Mouse (Mus musculus) heart, adult 18-20 months (tissue): Measurements from ENCODE around the gene Rab6b. TPM values are rescaled to one million over a fixed set of nuclear protein-coding genes. Genes with fewer than 3 reads are reported as not detected.
A peak's percentile ranks its signal among the peaks of the same experiment; 100 is the strongest.

Experiments used
- DNase-seq, 2 experiments: peaks; one replicate each; pipeline ENCODE4 v3.0.0; 2021 to 2022; ENCODE audit warnings: mixed read lengths in 1 of 2
- long read RNA-seq, 2 experiments: library from polyadenylated mRNA; stranded (forward); transcript quantifications; one replicate each; pipeline ENCODE4 v2.0.0; 2021
- total RNA-seq, 2 experiments: library from RNA; stranded (reverse); gene quantifications; 2 replicates each; pipeline ENCODE4 v1.2.3; 2021

The Rab6b gene
- total RNA-seq, result 1 to 10 TPM; 1.2 to 1.8 TPM
- long read RNA-seq, experiment 1, partial matches to known transcripts, result 0 of 3 reads
- long read RNA-seq, experiment 1, other reads (novel, unspliced or antisense), result 3 of 3 reads
- long read RNA-seq, experiment 2, result 0 reads

DNA sequence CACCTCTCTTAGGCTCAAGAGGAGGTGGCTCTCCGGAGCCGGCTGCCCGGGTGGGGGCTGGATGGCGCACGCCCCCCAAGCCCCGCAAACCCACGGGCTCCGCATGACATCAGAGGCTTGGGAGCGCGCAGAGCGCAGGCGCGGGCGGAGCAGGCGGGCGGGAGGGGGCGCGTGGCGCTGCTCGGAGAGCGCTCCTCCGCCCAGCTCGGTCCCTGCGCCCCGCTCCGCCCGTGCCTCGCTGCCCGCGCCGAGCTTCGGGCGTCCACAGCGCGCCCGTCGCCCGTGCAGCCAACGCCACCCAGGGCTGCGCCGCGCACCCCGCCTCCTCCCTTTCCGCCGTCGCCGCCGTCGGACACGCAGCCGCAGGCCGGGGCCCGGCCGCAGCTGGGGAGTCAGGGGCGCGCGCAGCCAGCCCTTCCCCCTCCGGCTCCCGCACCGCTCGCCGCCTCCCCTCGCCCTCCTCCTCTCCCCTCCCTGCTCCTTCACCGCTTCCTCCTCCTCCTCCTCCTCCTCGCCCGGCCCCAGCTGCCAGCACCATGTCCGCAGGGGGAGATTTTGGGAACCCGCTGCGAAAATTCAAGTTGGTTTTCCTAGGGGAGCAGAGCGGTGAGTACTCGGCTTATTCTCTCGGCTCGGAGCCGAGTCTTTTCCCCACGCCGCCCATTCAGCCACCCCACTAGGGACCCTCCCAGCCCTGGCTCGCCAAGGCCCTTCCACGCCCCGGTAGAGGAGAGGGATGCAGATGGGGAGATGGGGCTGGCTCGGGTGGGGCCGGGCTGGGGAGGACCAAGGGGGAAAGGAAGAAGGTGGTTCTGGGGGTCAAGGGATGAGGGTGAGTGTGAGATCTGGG is at the start of gene Rab6b:
Gene Rab6b, plus strand, starts transcription at position 167 of the 850 bp plus-strand sequence.
- peak; percentile 31 to 40 for DNase-seq

DNA sequence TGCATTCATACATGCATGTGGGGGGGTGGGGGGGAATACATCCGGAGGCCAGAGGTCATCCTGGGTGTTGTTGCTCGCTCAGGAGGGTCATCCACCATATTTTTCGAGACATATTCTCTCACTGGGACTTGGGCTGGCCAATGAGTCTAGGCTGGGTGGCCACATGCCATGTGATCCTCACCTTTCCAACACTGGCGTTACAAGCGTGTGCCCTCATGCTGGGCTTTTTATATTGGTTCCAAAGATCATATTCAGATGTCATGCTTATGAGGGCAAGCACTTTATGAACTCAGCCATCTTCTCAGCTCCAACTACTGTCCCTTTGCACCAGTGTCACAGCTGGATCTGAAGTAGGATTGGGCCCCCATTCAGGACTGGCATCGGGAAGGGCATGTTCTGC is 48.0 kb upstream of the Rab6b start:
- DNase-seq, result no peak

DNA sequence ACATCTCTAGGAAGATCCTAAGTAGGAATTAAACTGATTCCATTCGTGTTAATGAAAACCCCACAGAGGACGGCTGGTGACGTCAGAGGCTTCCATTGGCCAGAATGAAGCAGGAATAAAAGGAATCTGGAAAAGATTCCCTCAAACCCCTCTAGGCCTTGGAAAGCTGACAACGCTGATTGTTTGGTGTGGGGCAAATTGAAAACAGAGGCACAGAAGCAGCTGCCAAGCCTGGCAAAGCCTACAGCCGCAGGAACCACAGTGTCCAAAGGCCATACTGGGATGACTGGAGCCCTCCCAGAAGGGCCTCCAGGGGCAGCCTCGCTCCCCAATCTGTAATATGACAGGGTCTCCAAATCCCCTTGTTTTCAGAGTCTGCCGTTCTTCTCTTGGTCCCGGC is 44.7 kb upstream of the Rab6b start:
- DNase-seq, result no peak

DNA sequence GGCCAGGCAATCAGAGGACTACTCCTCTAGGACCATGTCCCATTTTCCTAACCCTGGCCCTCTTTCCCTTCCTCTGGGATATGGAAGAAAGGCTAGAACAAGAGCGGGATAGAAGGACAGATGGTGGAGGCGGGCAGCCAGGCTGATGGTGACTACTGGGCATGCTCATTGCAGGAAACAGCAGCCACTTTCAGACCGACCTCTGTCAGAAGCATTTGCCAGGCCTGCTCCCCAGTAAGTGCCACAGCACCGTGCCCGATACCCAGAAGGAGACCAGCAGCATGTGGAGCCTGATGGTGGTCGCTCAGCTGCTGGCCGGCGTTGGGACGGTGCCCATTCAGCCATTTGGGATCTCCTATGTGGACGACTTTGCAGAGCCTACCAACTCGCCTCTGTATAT is 43.9 kb upstream of the Rab6b start:
- DNase-seq, result no peak

DNA sequence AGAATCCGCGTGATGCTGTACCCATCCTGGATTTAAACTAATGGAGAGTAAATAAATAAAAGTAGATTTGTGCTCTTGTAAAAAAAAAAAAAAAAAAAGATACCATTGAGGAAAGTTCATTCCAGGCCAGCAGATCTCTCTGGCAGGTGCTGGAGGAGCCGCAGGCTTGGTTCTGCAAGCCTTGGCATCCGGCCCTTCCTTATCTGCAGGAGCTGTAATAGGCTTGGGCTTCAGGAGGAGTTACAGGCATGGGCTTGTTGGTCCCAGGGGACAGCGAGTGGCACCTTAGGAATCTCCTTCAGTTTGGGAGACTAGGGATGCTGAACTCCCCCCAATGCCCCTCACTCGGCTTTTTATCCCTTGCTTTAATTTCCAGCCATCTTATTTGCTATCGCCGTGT is 42.8 kb upstream of the Rab6b start:
- DNase-seq, result peak; percentile 33 to 42

DNA sequence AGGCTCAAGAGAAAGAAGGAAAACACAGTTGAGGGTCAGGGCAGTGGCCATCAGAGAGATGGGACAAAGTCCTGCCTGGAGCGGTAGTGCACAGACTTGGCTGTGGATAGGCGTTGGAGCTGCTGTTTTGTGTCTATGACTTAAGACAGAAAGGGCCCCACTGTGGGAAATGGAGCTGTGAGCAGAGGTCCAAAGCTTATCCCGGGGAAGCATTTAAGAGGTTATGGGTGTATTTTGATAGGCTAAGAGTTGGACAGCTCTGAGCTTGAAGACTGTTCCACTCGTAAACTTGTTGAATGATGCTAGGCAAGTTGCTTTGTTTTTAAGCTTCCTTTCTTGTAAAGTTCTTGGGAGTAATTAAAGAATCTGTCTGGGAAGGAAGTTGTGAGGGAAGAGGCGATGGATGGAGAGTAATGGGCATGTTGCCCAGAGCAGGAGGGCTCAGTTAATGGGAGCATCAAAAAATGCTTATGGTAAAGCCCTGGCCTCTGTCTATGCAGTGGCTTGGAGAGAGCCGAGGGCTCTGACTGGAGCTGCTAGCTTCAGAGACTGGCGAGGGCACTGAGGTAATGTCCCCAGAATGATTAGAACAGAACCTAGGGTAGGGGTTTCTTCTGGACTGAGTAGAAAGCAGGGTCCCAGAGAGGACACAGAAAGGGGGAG is 39.9 kb upstream of the Rab6b start:
- DNase-seq, result no peak

DNA sequence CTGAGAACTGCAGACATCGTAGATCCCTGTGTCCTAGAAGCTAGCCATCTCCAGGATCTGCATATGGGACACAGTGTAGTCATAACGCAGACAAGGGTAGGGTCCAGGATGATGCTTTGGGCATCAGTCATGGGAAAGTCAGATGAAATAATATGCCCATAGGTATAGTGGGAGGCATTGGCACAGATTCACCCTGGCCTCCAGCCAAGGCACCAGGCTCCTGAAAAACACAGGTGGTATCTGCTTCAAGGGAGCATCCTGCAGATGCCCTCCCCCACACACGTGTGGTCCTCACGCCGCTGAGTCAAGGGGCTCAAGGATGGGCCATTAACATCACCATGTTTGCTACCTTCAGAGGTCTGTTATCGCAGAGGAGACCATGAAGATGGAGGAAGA is 39.4 kb upstream of the Rab6b start:
- no peak for DNase-seq

DNA sequence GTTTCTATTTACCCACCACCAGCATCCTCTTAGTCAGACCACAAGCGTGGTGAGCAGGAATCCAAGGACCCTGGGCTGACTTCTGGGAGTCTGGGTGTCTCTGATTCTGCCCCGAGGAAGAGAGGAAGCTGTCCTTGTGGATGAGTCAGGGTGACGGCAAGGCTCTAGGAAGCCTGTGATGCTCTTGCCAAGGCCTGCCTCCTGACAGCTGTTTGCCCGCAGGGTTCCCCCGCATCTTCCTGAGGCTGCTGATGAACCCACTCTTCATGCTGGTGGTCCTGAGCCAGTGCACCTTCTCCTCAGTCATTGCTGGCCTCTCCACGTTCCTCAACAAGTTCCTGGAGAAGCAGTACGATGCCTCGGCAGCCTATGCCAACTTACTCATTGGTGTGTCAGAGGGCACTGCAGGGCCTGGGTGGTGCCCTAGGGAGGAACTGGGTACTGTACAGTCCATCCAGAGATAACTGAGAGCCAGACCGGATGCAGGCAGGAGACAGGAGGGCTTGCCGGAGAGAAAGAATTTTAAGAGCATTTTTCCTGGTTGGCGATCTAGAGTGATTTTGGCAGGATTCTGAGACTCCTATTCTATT is 38.6 kb upstream of the Rab6b start:
- DNase-seq, result no peak

DNA sequence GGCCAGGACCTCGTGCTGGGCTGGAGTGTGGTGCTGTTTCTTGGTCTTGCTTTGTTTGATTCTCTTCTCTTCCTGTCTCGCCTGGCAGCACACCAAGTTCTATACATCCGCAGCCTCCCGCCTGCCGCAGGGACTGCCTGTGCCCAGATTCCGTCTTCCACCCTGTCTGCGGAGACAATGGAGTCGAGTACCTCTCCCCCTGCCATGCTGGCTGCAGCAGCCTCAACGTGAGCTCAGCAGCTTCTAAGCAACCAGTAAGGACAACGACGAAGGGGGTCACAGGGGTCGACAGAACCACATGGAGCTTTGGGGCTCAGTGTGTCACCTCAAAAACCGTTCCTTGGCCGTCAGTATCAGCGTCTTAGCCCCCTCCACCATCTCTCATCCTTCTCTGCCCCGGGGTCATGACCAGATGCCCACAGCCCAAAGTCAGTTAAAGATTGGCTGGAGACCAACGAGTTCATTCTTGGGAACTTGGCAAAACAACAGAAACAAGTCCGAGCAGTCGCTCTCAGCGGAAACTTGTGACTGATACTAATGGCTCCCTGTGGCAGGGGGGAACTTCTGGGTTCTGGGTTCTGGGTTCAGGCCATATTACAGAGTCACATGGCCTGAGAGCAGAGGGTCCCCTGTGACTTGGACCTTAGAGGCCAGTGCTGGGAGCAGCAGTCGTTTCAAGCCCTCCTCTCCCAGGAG is 34.6 kb upstream of the Rab6b start:
- peak; percentile 36 to 60 for DNase-seq

DNA sequence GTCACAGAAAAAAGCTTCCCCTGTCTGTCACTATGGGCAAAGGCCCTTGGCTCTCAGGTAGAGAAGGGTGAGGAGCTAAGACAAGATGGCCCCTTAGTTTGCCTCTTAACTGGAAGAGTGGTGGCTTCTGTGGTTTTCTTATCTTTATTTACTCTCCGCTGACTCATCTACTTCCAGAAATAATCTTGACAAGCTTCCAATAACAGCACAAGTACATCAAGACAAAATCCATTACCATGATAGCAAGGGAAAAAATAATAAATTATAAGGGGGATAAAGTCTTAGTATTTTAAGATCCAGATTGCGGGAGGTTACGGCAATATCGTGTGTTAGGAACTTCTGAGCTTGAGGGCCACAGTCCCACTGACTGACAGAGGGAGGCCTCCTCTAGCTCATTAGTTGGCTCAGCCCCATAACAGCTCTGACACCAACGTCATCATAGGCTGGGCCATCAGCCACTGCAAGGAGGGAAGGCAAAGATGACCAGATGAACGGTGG is 33.3 kb upstream of the Rab6b start:
- peak in 1 of 2 experiments; percentile 33 for DNase-seq

DNA sequence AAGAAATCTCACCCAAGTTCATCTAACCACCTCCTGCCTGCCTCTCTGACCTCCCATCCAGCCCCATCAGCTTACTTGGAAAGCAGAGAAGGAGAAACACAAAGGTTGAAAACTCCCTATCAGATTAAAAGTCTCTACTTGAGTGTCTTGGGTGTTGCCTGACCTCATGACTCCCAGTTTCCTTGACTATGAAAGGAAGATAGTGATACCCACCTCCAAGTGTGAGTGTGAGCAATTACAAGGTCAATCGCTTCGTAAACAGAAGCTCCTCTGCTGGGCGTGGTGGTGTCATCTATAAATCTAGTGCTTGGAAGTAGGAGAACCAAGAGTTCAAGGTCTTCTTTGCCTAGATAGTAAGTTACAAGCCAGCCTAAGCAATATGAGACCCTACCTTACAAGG is 31.4 kb upstream of the Rab6b start:
- no peak for DNase-seq

DNA sequence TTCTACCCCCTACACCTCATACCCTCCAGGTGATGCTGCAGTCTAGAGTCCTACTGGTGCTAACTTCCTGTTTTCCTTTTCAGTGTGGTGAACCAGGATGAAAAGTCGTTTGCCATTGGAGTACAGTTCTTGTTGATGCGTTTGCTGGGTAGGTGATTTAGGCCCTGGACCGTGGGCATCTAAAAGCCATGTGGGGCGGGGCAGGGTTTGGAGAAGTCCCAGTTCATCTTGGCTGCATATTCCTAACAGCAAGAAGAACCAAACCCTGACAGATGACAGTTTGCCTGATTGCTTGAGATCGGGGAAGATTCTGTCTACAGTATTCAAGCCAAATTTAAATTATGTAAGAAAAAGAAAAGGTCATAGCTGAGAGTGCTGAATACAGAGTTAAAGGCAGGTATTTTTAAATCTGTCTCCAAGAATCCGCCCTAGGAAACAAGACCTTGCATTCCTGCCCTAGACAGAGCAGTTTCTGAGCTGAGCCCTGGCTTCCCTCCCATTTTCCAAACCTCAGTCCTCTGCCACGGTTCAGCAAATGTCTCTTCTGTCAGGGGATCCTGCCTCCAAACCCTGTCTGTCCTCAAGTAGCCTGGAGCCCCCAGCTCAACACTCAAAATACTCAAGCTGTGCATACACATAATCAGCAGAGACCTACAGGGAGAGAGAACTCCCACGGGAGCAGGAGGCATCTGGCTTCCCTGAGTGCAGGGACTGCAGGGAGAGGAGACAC is 29.2 kb upstream of the Rab6b start:
- DNase-seq, result no peak

DNA sequence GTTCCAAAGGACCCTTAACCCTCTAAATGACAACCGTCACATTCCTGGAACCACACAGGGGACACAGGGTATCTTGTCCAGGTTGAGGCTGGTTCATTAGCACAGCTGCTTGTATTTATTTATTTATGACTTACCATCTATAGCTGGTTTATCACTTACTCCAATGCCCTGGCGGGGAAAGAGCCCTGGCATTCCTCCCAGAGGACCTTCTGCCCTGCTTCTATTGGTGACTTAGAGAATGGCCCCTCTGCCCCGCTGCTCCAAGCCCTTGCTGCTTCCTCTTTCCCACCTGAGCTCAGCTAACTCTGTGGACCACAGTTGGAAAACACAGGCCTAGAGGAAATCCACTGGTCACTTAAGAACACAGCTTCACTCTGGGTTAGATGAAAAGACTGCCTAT is 28.2 kb upstream of the Rab6b start:
- no peak for DNase-seq

DNA sequence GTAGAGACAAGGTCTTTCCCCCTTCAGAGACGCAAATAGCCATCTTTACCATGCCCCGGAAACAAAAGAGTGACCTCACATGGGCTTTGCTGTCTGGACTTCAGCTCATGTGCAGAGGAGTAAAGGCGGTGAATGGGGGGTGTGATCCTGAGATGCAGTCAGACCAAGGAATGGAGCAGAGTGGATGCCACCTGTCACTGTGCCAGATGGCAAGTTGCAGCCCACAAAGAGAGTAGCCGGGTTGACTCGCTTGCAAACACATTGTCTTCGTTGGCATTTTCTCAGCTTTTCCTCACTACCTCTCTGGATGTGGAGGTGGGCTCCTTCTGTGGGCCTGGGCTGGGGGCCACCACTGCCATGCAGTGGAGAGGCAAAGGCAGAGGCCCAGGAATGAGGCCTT is 24.9 kb upstream of the Rab6b start:
- no peak for DNase-seq

DNA sequence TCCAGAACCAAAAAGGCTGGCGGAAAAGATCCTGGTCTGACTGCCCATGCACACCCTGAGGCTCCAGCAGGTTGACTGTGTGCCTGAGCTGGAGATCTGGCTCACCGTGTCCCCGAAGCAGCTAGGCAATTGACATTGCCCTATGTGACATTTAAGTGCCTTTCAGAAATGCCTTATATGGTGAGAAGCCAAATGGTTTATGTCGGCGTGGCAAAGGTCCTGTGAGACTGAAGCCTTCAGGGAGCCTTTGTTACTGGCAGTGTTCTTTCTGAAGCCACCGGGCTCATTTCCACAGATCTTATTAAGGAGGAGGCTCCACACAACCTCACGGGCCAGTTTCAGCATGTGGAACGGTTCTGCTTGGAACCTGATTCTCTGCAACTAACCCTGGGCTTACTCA is 24.3 kb upstream of the Rab6b start:
- no peak for DNase-seq

DNA sequence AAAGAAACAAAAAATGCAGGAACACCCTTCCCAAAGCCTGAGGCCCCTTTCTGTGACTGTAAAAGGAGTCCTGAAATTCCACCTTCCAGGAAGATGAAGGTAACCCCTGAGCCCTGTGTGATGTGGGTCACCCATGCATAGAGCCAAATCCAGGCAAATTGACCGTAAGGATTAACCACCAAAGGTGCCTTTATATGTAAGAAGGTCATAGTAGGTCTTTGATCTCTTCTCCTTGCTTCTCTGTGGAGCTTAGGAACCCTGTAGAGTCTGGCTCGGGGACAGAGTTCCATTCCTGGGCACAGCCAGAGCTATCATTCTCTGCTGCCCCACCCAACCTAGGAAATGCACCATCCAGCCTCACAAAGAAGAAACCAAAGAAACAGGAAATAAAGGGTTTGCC is 22.9 kb upstream of the Rab6b start:
- DNase-seq, result no peak

DNA sequence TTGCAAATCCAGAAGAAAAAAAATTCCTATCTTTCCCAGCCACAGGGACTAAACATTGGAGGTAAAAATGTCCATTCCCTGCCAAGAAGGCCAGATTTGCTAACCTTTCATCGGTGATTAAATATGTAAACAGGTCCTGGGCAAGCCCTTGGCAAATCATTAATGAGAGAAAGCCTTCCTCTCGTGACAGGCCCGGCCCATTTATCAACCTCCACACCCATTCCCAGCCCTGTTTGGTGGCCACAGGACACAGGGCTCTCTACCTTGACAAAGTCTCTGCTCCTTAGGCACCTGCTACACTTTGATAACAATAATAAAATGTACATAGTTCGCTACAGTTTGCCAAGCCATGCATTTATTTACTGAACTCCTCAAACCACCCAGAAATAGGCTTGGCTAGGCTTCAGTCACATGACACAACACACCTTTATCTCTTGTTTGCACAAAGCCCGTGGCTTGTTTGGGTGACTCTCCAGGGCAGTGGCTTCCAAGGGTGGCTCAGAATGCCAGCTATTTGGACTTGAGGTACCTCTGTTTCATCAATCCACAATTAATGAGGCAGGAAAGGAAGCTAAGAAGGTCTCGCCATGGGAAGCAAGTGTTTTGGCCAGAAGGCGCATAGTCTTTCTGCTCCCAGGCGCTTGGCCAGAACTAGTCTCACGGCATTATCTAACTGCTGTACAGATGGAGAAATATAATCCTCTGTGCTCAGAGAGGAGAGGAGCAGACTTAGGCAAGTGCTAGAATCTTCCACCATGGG is 21.3 kb upstream of the Rab6b start:
- DNase-seq, result peak; percentile 46 to 47

DNA sequence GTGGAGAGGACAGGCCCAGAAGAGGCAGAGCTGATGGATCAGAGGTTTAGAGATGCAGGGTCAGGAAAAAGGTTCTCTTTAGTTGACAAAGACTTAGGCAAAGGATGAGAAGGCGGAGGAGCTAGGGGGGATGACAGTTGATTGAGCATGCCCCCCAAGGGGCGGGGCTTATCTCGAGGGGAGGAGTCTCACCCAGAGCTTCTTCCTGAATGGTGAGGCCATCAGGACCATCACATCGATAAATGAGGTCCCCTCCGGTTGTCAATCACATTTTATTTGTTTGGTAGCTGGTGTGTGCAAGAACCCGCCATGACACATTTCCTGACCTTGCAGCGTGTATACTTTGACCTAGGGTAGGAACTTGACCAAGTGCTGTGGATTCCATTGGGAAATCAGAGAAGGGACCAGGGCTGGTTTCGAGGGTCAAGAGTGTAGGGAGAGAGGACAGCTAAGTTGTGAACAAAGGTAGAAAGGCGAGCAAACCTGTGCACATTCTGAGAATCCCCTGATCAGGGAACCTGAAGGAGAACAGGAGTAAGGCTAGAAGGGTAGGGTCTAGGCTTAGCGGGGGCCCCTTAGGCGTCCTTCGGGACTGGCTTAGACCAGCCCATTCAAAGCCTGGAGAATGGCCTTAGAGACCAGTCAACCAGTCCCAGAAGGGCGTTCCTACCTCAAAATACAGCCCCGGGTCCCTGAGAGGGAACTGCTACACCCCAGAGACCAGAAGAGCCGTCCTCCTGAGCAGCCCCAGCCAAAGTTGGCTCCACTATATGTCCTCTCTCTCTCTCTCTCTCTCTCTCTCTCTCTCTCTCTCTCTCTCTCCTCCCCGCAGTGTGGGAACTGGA is 20.3 kb upstream of the Rab6b start:
- DNase-seq, result no peak

DNA sequence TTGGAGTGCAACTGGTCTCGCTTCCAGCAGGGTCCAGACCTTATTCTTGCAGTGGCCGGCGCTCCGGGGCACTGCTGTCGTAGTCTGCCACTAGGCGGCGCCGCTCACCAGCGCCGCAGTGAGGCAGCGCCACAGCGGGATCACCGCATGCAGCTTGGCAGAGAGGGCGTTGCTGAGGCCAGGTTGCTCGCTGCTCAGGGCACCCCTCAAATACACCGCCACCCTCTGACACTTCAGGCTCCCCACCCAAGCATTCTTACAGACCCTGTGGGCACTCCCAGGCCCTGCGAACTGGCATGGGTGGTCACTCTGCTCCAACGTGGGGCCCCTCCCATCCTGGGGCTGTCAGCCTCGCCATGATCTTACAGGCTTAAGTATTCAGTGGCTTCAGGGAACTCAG is 19.3 kb upstream of the Rab6b start:
- DNase-seq, result peak; percentile 74 to 80

DNA sequence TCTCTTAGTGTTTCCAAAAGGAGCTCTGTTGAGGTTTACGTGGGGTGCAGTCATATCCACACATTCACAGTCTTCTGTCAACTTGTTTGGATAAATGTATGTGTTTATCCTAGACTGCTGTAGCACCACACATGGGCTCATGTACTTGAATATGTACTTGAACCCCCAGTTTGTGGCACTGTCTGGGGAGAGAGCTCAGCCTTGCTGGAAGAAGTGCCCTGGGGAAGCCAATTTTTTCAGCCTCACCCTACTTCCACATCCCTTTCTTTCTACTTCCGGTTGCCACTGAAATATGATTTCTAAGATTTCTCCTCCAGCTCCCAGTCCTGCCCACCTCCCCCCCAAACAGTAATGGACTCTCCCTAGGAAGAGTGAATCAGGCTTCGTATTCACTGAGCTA is 17.9 kb upstream of the Rab6b start:
- DNase-seq, result no peak
